Mouse (Mus musculus): Measurements from ENCODE around the gene Tmigd1.
A peak's percentile ranks its signal among the peaks of the same experiment; 100 is the strongest.

Gene Tmigd1

DNA sequence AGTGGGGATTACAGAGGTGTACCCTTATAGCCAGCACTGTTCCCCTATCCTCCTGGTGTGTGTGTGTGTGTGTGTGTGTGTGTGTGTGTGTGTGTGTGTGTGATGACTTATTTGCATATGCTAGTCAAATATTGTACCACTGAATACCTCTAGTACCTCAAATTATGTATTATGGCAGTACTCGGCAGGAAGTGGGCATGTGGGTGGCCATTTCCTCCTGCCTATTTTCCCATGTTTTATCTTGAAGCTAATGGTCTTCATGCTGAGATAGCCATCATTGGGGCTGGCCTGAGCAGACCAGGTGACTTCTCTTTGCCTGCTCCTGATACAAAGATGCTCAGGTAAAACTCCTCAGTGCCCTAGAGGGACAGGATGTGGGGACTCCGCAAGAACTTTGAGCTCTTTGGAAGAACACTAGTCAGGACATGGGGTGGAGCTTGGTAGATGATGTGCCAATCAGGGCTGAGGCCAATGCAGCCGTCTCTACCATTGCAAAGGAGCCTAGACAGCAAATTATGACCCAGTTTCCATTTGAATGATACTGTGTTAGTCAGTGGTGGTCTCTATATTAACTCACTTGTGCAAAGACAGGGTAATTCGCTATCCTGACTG, 10.1 kb upstream of the Tmigd1 start:
- DNase-seq (ENCODE audit: low read depth, low spot score), result no peak
- Histone ChIP-seq H3K36me3 (ENCODE audit: control insufficient read depth, insufficient read depth, low read length, poor library complexity, severe bottlenecking) (no peaks in the 10 kb centered on the region), H3K27me3 (ENCODE audit: control insufficient read depth, insufficient read depth, low read length, poor library complexity, severe bottlenecking) (no peaks in the 10 kb centered on the region)

DNA sequence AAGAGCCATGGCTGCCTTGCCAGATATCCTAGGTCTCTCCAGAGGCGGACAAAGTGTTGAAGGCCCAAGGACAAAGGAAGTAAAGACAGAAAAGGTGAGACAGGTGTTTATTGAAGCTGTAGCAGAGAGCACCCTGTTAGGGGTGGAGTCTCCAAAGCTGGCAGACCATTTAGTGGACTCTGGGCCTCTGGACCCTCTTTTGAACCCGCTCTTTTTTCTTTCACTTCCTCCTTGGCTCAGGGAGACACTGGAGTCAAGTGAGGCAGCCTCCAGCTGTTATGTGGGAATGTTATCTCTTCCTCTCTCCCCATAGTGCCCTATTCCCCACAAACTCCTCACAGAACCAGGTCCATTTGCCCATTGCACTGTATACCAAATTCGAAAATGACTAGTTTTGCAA, 9.0 kb upstream of the Tmigd1 start:
- Histone ChIP-seq H3K27me3 (ENCODE audit: control insufficient read depth, insufficient read depth, low read length, poor library complexity, severe bottlenecking) (no peaks in the 10 kb centered on the region), H3K36me3 (ENCODE audit: control insufficient read depth, insufficient read depth, low read length, poor library complexity, severe bottlenecking) (no peaks in the 10 kb centered on the region)
- DNase-seq (ENCODE audit: low read depth, low spot score), result no peak

DNA sequence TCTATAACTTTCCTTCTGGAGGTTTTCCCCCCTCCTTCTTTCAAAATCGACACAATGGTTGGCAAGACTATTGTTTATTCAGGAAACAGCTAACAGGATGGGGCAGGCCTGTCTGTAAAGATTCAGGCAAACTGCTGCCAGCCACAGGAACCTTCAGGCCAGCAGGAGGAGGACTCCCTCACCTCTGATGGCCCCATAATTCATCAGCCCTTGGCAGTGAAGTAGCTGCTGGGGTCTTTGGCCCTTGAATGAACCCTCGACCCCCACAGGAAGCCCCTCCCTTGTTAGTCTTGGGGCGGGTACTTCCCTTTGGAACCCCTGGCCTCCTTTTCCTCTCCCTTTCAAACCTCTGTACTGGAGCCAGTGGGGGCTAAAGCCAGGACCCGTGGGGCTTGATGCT, 8.4 kb upstream of the Tmigd1 start:
- no peak for DNase-seq (ENCODE audit: low read depth, low spot score)
- Histone ChIP-seq H3K36me3 (ENCODE audit: control insufficient read depth, insufficient read depth, low read length, poor library complexity, severe bottlenecking) (no peaks in the 10 kb centered on the region), H3K27me3 (ENCODE audit: control insufficient read depth, insufficient read depth, low read length, poor library complexity, severe bottlenecking) (no peaks in the 10 kb centered on the region)

DNA sequence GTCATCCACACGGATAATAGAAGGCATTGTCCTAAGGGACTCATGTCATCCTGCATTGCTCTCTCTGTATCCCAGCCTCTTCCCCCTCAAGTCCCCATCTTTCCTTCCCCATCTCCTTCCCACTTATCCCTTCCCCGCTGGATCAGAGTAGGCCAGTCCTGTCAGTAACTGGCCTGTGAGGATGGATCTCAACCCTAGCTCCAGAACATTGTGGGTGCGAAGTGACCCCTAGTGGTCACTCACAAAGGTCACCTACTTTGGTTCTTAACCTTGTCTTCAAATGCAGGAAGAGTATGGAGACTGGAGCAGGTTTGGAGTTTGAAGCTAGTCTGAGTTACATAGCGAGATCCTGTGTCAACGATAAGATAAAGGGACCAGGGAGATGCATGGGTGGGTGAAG, 7.7 kb upstream of the Tmigd1 start:
- H3K27me3 ChIP-seq (ENCODE audit: control insufficient read depth, insufficient read depth, low read length, poor library complexity, severe bottlenecking), result no peaks in the 10 kb centered on the region
- H3K36me3 ChIP-seq (ENCODE audit: control insufficient read depth, insufficient read depth, low read length, poor library complexity, severe bottlenecking), result no peaks in the 10 kb centered on the region
- peak; percentile 58 for DNase-seq (ENCODE audit: low read depth, low spot score)

DNA sequence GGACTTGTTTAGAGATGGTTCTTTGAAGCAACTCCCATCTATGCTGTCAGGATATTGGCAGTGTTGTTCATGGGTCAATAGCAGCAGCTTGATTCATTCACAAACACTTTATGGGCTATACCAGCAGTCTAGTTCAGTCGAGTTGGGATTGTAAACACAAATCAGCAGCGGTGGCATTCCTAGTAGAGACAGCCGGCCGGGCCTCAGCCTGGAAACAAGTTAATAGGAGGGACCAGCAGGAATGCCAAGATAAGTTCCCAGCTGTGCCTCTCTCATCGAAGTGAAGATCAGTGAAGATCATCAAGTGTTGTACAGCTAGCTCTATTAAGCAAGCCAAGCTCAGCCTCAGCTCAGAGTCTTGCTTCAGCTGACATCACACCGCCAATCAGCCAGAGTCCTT, 5.6 kb upstream of the Tmigd1 start:
- Histone ChIP-seq H3K27me3 (ENCODE audit: control insufficient read depth, insufficient read depth, low read length, poor library complexity, severe bottlenecking) (no peaks in the 10 kb centered on the region), H3K36me3 (ENCODE audit: control insufficient read depth, insufficient read depth, low read length, poor library complexity, severe bottlenecking) (no peaks in the 10 kb centered on the region)
- no peak for DNase-seq (ENCODE audit: low read depth, low spot score)

DNA sequence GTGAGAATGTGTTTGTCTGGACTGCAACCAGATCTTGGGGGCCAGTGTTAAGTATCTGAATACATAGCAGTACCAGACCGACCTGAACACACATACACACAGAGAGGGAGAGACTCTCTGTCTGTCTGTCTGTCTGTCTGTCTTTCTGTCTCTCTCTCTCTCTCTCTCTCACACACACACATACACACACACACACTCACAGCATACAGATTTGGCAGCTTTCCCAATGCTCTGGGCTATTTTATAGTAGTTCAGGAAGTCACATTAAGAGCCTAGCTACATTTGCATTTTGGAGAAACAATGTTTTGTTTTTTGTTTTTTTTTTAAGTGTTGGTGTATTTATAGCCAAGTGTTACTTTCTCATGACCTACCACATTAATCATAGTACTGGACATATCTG, 4.8 kb upstream of the Tmigd1 start:
- Histone ChIP-seq H3K27me3 (ENCODE audit: control insufficient read depth, insufficient read depth, low read length, poor library complexity, severe bottlenecking) (no peaks in the 10 kb centered on the region), H3K36me3 (ENCODE audit: control insufficient read depth, insufficient read depth, low read length, poor library complexity, severe bottlenecking) (no peaks in the 10 kb centered on the region)
- no peak for DNase-seq (ENCODE audit: low read depth, low spot score)

DNA sequence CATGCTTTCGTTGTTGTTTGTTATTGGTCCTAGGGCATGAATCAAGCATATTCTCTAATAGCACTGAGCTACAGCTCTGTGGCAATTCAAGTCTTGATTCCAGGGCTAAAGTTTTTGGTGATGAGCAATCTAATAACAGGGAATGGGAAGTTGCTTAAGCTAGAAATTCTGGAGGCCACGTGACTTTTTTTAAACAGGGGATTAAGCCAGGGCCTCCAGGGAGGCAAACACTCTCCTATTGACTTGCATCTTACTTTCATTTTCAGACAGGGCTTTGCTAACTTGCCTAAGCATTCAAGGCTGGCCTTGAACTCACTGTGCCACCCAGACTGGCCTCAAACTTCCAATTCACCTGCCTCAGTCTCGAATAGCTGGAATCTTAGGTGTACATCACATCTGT, 4.1 kb upstream of the Tmigd1 start:
- H3K36me3 ChIP-seq (ENCODE audit: control insufficient read depth, insufficient read depth, low read length, poor library complexity, severe bottlenecking), result no peaks in the 10 kb centered on the region
- no peaks in the 10 kb centered on the region for H3K27me3 ChIP-seq (ENCODE audit: control insufficient read depth, insufficient read depth, low read length, poor library complexity, severe bottlenecking)
- no peak for DNase-seq (ENCODE audit: low read depth, low spot score)

DNA sequence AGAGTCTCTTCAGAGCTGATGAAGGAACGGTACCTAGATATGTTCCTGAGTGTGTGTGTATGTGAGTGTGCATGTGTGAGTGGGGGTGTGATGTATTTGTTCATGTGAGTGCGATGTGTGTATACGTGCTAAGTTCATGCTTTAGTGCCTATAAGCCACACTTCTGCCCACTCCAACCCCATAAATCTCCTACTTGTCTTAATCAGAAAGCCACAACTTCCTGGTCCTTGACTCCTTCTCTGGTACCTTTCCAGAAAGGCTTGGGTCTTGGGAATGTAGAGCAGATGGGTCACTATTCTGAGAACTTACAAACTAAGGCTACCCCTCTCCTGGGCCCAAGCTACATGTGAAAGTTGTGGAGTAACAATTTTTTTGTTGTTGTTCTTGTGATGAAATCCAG, 3.2 kb upstream of the Tmigd1 start:
- no peaks in the 10 kb centered on the region for H3K27me3 ChIP-seq (ENCODE audit: control insufficient read depth, insufficient read depth, low read length, poor library complexity, severe bottlenecking)
- no peak for DNase-seq (ENCODE audit: low read depth, low spot score)
- H3K36me3 ChIP-seq (ENCODE audit: control insufficient read depth, insufficient read depth, low read length, poor library complexity, severe bottlenecking), result no peaks in the 10 kb centered on the region

DNA sequence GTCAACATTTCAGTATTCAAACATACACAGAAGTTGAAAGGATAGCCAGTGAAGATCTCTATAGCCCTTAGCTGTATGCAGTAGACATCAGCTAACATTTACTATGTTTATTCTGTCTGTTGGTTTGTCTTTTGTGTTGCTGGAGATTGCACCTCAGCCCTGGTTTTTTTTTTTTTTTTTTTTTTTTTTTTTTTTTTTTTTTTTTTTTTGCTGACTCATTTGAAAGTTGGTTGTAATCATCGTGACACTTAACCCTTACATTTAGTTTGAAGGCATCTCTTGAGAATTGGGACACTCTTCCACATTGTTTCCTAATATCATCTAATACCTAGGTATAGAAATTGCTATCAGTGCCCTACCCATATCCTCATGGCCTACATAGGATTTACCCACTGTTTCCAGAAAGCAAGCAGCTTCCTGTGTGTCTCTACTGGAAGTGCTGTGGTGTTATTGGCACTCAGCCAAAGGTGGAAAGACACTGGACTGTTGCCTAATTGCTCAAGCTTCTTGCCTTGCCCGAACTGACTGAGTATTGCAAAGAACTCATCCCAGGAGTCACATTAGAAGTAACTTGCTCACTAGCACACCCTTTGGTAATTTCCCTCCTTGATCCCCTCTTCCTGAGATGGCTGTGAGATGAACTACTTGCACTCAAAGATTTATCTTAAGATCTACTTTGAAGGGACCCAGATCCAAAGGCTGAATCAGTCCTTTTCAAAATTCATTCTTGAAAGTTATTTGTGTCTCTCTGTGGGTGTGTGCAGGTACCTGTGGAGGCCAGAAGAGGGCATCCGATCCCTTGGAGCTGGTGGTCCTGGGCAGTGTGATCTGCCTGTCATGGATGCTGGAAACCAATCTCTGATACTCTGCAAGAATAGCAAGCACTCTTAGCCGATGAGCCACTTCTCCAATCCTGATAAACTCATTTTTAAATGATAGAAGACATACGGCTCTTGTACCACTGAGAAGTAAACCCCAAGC, 1.9 kb upstream of the Tmigd1 start:
- Histone ChIP-seq H3K27me3 (ENCODE audit: control insufficient read depth, insufficient read depth, low read length, poor library complexity, severe bottlenecking) (no peaks in the 10 kb centered on the region; the same call in 1 of the 2 replicates), H3K36me3 (ENCODE audit: control insufficient read depth, insufficient read depth, low read length, poor library complexity, severe bottlenecking) (no peaks in the 10 kb centered on the region)
- no peak for DNase-seq (ENCODE audit: low read depth, low spot score)

DNA sequence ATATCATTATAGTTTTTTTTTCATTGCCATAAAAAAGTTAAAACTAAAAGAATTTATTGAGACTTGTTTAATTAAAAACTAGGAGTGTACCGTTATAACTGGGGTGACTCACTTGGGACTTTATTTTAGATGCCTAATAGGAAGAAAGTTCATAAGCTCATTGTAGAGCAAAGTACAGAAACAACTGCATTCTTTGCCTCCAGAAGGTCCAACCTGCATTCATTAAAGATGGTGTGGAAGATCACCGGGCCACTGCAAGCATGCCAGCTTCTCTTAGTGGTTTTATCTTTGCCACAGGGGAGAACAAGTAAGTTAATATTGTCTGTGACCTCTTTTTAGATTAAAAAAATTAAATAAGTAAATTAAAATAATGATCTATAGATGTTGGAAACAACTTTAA, 2.4 kb downstream of the Tmigd1 start:
- no peaks in the 10 kb centered on the region for H3K36me3 ChIP-seq (ENCODE audit: control insufficient read depth, insufficient read depth, low read length, poor library complexity, severe bottlenecking)
- DNase-seq (ENCODE audit: low read depth, low spot score), result no peak
- H3K27me3 ChIP-seq (ENCODE audit: control insufficient read depth, insufficient read depth, low read length, poor library complexity, severe bottlenecking), result no peaks in the 10 kb centered on the region; the same call in 1 of the 2 replicates

DNA sequence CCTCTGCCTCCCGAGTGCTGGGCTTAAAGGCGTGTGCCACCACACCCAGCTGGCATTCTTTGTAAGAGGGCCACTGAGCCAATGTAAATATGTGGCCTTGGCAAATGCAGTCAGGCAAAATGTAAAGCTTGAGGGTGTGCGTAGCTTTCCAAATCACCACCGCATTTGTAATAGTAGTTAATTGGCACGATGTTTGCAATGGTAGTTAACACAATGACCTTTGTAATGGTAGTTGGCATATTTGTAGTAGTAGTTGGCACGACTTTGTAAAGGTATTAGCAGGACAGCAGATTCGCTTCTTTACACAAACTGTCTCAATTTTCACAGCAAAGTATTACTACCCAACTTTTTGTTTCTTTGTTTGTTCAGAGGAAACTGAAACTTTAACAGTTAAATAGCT, 6.7 kb downstream of the Tmigd1 start:
- no peak for DNase-seq (ENCODE audit: low read depth, low spot score)
- Histone ChIP-seq H3K36me3 (ENCODE audit: control insufficient read depth, insufficient read depth, low read length, poor library complexity, severe bottlenecking) (no peaks in the 10 kb centered on the region), H3K27me3 (ENCODE audit: control insufficient read depth, insufficient read depth, low read length, poor library complexity, severe bottlenecking) (no peaks in the 10 kb centered on the region; the same call in 1 of the 2 replicates)

DNA sequence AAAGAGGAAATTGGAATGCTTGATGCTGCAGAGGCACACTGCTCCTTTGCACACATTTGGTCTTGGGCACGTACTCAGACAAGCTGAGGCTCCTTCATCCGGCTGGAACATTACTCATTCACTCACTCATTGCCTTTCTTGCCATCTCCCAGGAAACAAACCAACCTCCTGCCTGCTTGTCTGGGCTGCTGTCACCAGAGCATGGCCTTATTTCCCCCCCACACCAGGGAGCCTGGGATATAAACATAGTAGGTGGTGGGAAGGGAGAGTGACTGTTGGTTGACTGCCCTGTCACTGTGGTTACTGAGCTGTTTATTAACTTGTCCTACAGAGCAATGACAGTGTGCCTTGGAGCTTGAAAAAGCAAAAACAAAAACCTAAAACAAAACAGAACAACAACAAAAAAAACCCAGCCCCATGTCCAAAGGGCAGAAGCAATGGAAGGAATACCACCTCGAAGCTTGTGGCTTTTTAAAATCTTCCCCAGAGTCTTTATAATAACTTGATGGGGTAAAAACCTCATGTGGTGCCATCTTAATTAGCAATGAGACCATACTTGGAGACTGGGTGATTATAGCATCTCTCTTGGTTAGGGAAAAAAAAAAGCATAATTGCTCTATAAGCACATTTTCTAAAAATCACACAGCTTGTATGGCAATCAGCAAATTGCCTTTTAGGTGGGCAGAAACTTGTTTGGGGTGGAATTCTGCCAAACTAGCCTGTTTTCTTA, 9.5 kb downstream of the Tmigd1 start:
- no peaks in the 10 kb centered on the region for H3K36me3 ChIP-seq (ENCODE audit: control insufficient read depth, insufficient read depth, low read length, poor library complexity, severe bottlenecking)
- no peak for DNase-seq (ENCODE audit: low read depth, low spot score)
- no peaks in the 10 kb centered on the region for H3K27me3 ChIP-seq (ENCODE audit: control insufficient read depth, insufficient read depth, low read length, poor library complexity, severe bottlenecking)

DNA sequence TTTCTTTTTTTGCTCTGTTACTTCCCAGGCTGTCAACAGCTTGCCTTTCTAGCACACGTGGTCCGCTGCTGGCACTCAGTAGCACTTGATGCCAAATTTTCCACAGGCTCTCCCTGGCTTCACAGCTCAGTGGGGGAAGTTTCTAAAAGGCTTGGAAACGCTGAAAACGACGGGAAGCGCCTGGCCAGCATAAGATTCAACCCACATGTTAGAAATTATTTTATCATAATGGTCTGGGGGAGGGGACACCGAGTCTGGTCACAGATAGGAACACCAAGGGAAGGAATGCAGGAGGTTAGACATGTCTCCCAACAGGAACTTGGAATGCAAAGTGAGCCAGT, 10.1 kb downstream of the Tmigd1 start:
- H3K36me3 ChIP-seq (ENCODE audit: control insufficient read depth, insufficient read depth, low read length, poor library complexity, severe bottlenecking), result no peaks in the 10 kb centered on the region
- no peak for DNase-seq (ENCODE audit: low read depth, low spot score)
- no peaks in the 10 kb centered on the region for H3K27me3 ChIP-seq (ENCODE audit: control insufficient read depth, insufficient read depth, low read length, poor library complexity, severe bottlenecking)

DNA sequence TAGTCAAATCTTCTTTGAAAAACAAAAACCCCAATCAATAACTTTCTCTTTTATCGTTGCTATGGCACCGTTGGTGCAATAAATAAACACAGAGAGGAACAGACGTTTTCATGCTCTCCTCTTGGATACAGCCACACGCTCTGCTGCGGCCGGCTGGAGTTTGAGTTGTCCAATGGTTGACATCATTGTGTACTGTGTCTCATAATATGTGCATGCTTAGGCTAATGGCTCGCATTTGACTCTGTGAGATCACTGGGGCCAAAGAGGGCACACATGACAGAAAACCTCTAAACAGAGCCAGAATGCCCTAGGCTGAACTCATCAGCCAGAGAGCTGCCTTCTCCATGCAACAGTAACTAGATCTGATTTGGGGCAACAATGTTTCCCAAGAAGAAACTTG, 12.4 kb downstream of the Tmigd1 start:
- no peaks in the 10 kb centered on the region for H3K27me3 ChIP-seq (ENCODE audit: control insufficient read depth, insufficient read depth, low read length, poor library complexity, severe bottlenecking)
- H3K36me3 ChIP-seq (ENCODE audit: control insufficient read depth, insufficient read depth, low read length, poor library complexity, severe bottlenecking), result no peaks in the 10 kb centered on the region
- DNase-seq (ENCODE audit: low read depth, low spot score), result no peak

All from splenic B cell, adult 2 months (primary cell).